ENCODE assay signal across 9 mouse cellular contexts in the genomic region with DNA sequence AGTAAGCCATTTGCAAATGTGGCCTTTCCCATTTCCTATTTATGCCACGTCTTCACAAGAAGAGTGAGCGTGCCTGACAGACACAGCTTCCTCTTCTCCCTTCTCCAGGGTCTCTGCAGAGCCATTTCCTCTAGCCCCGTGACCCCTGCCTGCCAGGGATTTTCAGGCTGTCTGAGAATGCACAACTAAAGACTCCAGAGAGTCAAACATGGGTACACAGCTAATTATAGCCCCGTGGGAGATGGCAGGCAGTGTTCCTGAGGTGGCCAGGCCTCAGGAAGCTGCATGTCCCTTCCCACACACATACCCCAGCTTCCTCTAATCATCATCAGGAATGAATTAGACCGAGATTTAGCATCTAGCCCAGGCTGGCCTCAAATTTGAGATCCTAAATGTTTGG. TPM values are rescaled to one million over a fixed set of nuclear protein-coding genes. Genes with fewer than 3 reads are reported as not detected.
DNase-seq lines count a peak whose midpoint lies in the region; ATAC-seq and TF ChIP-seq lines count a peak whose summit lies in the region.
"Had no signal": no experiment of that assay in that cellular context is flagged by ENCODE, and none has a peak within 500 bp of the region (broad histone marks: within the 10 kb centered on the region; RNA-seq: fewer than 3 reads in every experiment).

No protein-coding gene starts in this region.

- no peaks in the 10 kb centered on the region for H3K27me3 ChIP-seq in midbrain, embryonic 12.5 days
- H3K27me3 ChIP-seq in midbrain, embryonic 16.5 days (ENCODE audit: control insufficient read depth, insufficient read depth, low read depth, low read length) = no peaks in the 10 kb centered on the region
- H3K27me3 ChIP-seq in heart, embryonic 16.5 days (ENCODE audit: control insufficient read depth, insufficient read depth, low read length) = no peaks in the 10 kb centered on the region
- H3K27me3 ChIP-seq in myocyte (ENCODE audit: control insufficient read depth, insufficient read depth, insufficient read length) = no peaks in the 10 kb centered on the region

- H3K4me3 ChIP-seq in midbrain, embryonic 12.5 days = no peak overlapping the region
- no peak overlapping the region for H3K4me3 ChIP-seq in midbrain, embryonic 16.5 days (ENCODE audit: low read depth, low read length)
- H3K4me3 ChIP-seq in heart, embryonic 16.5 days (ENCODE audit: low read length) = no peak overlapping the region
- no peak overlapping the region for H3K4me3 ChIP-seq in myocyte

- no peak overlapping the region for H3K4me2 ChIP-seq in midbrain, embryonic 12.5 days (replicated peaks)
- H3K4me2 ChIP-seq in midbrain, embryonic 16.5 days (ENCODE audit: low read length) = no peak overlapping the region
- H3K4me2 ChIP-seq in heart, embryonic 16.5 days (ENCODE audit: low read depth, low read length) = no peak overlapping the region
- peak overlapping the region; percentile 10 for H3K4me2 ChIP-seq in myocyte (ENCODE audit: low read depth)

- H3K9ac ChIP-seq in midbrain, embryonic 12.5 days (replicated peaks) = no peak overlapping the region
- H3K9ac ChIP-seq in midbrain, embryonic 16.5 days (ENCODE audit: low read depth, low read length) = no peak overlapping the region
- peak overlapping the region; percentile 55 for H3K9ac ChIP-seq in heart, embryonic 16.5 days (ENCODE audit: low read length)

- H3ac ChIP-seq in myocyte (ENCODE audit: control insufficient read depth, insufficient read length) = no peak overlapping the region

- no peaks in the 10 kb centered on the region for H3K79me2 ChIP-seq in myocyte (ENCODE audit: control insufficient read depth, insufficient read depth)

- intact Hi-C loops in gastrocnemius, postnatal 36 days (cut with DNase I) = no loop called here

- TF ChIP-seq POLR2A in myocyte (IDR thresholded peaks at IDR 0.05; ENCODE audit: insufficient read length, low read depth) = no peak

- 0 out of 2 replicates have a peak overlapping the region, but pooled peaks have one; percentile 5 for H3K27ac ChIP-seq in midbrain, embryonic 12.5 days (replicated peaks)
- no peak overlapping the region; the same call in 1 of the 2 replicates for H3K27ac ChIP-seq in midbrain, embryonic 16.5 days (ENCODE audit: low read length)
- H3K27ac ChIP-seq in heart, embryonic 16.5 days (ENCODE audit: low read length) = peak overlapping the region; percentile 91

- peaks cover 14% of the 10 kb centered on the region for H3K4me1 ChIP-seq in midbrain, embryonic 12.5 days
- H3K4me1 ChIP-seq in midbrain, embryonic 16.5 days (ENCODE audit: control insufficient read depth, insufficient read depth, low read length) = peaks cover 7% of the 10 kb centered on the region; the same call in 1 of the 2 replicates
- peaks cover 23% of the 10 kb centered on the region for H3K4me1 ChIP-seq in heart, embryonic 16.5 days (ENCODE audit: control insufficient read depth, insufficient read depth, low read length)

- H3K9me3 ChIP-seq in midbrain, embryonic 12.5 days = no peaks in the 10 kb centered on the region
- no peaks in the 10 kb centered on the region for H3K9me3 ChIP-seq in midbrain, embryonic 16.5 days (replicated peaks; ENCODE audit: control insufficient read depth, low read length, poor library complexity, severe bottlenecking)
- no peaks in the 10 kb centered on the region for H3K9me3 ChIP-seq in heart, embryonic 16.5 days (replicated peaks; ENCODE audit: control insufficient read depth, low read length)
- H3K9me3 ChIP-seq: G1E had no signal

- DNase-seq in kidney, postnatal 4 days = peak; percentile 61 to 74
- no peak for DNase-seq in cerebellum, adult 11 months
- DNase-seq in cerebellum, postnatal 25 days = no peak
- DNase-seq in gastrocnemius, postnatal 36 days = no peak

- 54% methylated on average over 5 of the region's 5 CpGs for WGBS in midbrain, embryonic 12.5 days
- WGBS in midbrain, embryonic 16.5 days = 55% methylated on average over 5 of the region's 5 CpGs
- 16% methylated on average over 5 of the region's 5 CpGs for WGBS in heart, embryonic 16.5 days

- no peak for ATAC-seq in midbrain, embryonic 12.5 days (ENCODE audit: low FRiP score, low read depth)
- no peak for ATAC-seq in midbrain, embryonic 16.5 days
- ATAC-seq in heart, embryonic 16.5 days (replicated peaks; ENCODE audit: extremely low read depth, insufficient read depth, low FRiP score) = peak; percentile 60

- peaks cover 3% of the 10 kb centered on the region; the same call in 1 of the 2 replicates for H3K36me3 ChIP-seq in midbrain, embryonic 12.5 days
- H3K36me3 ChIP-seq in midbrain, embryonic 16.5 days (ENCODE audit: control insufficient read depth, insufficient read depth, low read length) = no peaks in the 10 kb centered on the region
- H3K36me3 ChIP-seq in heart, embryonic 16.5 days (ENCODE audit: control insufficient read depth, insufficient read depth) = no peaks in the 10 kb centered on the region
- H3K36me3 ChIP-seq in myocyte (ENCODE audit: control insufficient read depth, insufficient read depth) = no peaks in the 10 kb centered on the region

TF ChIP-seq in myocyte, 11 proteins besides CTCF, POLR2A, EP300 and RAD21:
- TF ChIP-seq REST (IDR thresholded peaks at IDR 0.05; ENCODE audit: insufficient read depth, insufficient read length) = no peak
- TF ChIP-seq SRF (IDR thresholded peaks at IDR 0.05; ENCODE audit: control insufficient read depth, insufficient read length, low read depth) = no peak
- TF ChIP-seq POLR2AphosphoS2 (IDR thresholded peaks at IDR 0.05; ENCODE audit: insufficient read length, low read depth) = no peak
- no peak for TF ChIP-seq TCF12 (IDR thresholded peaks at IDR 0.05; ENCODE audit: insufficient read depth, poor library complexity, severe bottlenecking)
- TF ChIP-seq CEBPB (IDR thresholded peaks at IDR 0.05; ENCODE audit: insufficient read depth, poor library complexity, severe bottlenecking) = no peak
- no peak for TF ChIP-seq USF1 (IDR thresholded peaks at IDR 0.05; ENCODE audit: low read depth)
- TF ChIP-seq MAX (IDR thresholded peaks at IDR 0.05; ENCODE audit: low read depth) = no peak
- no peak for TF ChIP-seq MYOD1 (IDR thresholded peaks at IDR 0.05; ENCODE audit: control insufficient read depth in 1 of 3, insufficient read length in 2 of 3, low read depth in 2 of 3)
- no peak for TF ChIP-seq TCF3 (IDR thresholded peaks at IDR 0.05; ENCODE audit: insufficient read length, low read depth)
- TF ChIP-seq E2F4 (IDR thresholded peaks at IDR 0.05; ENCODE audit: insufficient read depth) = no peak
- no peak for TF ChIP-seq MYOG (IDR thresholded peaks at IDR 0.05; ENCODE audit: control insufficient read depth in 1 of 3, insufficient read depth in 1 of 3, insufficient read length in 2 of 3, low read depth in 2 of 3)

RNA-seq across cellular contexts. Expression of a gene that starts 20.6 kb away (rescaled TPM):
- 106 and 110 TPM in 2 replicates for polyA plus RNA-seq in midbrain, embryonic 12.5 days (2016; fragmentation: Nextera tagmentation; extraction: Ambion mirVana)
- polyA plus RNA-seq in midbrain, embryonic 16.5 days (2015; fragmentation: Nextera tagmentation; extraction: Ambion mirVana) = 54.4 and 63.7 TPM in 2 replicates
- polyA plus RNA-seq in heart, embryonic 16.5 days (2015; fragmentation: Nextera tagmentation; extraction: Ambion mirVana) = 96.3 and 107 TPM in 2 replicates
- 23.6 TPM for polyA plus RNA-seq in myocyte (2012; fragmentation: generic; extraction: Trizol)
- 1 to 10 TPM; 6.2 to 7.4 TPM for total RNA-seq in gastrocnemius, postnatal 36 days (2021)
- total RNA-seq: G1E had no signal

RNA-seq across cellular contexts. Expression of a gene that starts 57.8 kb away (rescaled TPM):
- 1.0 and 1.1 TPM in 2 replicates for polyA plus RNA-seq in midbrain, embryonic 12.5 days (2016; fragmentation: Nextera tagmentation; extraction: Ambion mirVana)
- 0.30 and 0.40 TPM in 2 replicates for polyA plus RNA-seq in midbrain, embryonic 16.5 days (2015; fragmentation: Nextera tagmentation; extraction: Ambion mirVana)
- 0.37 and 0.72 TPM in 2 replicates for polyA plus RNA-seq in heart, embryonic 16.5 days (2015; fragmentation: Nextera tagmentation; extraction: Ambion mirVana)
- 1.1 TPM for polyA plus RNA-seq in myocyte (2012; fragmentation: generic; extraction: Trizol)
- not detected for total RNA-seq in gastrocnemius, postnatal 36 days (2021)
- polyA plus RNA-seq: G1E had no signal

Comparison
In these comparisons a context has a peak if more than half of its experiments do, and no peak if none do; other contexts are left out.
1. DNase-seq: peak in kidney, postnatal 4 days (2 of 2); none in cerebellum, adult 11 months (single experiment), cerebellum, postnatal 25 days (0 of 2) and gastrocnemius, postnatal 36 days (0 of 2).